In genomic region chr15:102026430-102026829, GRCm38 (mm10) we compare ENCODE assay signal across 12 mouse cellular contexts. TPM values are rescaled to one million over a fixed set of nuclear protein-coding genes. Genes with fewer than 3 reads are reported as not detected.
DNase-seq lines count a peak whose midpoint lies in the region; ATAC-seq lines count a peak whose summit lies in the region.
"Had no signal": no experiment of that assay in that cellular context is flagged by ENCODE, and none has a peak within 500 bp of the region (broad histone marks: within the 10 kb centered on the region; RNA-seq: fewer than 3 reads in every experiment).

No protein-coding gene starts in this region.

- H3K4me2 ChIP-seq in intestine, embryonic 14.5 days (ENCODE audit: low read length): peak overlapping the region; percentile 18; the same call in 1 of the 2 replicates
- no peak overlapping the region for H3K4me2 ChIP-seq in intestine, embryonic 16.5 days (ENCODE audit: low read depth, low read length)
- peak overlapping the region; percentile 36; the same call in 1 of the 2 replicates for H3K4me2 ChIP-seq in neural tube, embryonic 12.5 days (replicated peaks)
- no peak overlapping the region for H3K4me2 ChIP-seq in neural tube, embryonic 15.5 days

- H3K27ac ChIP-seq in intestine, embryonic 14.5 days (ENCODE audit: low read depth): no peak overlapping the region
- H3K27ac ChIP-seq in intestine, embryonic 16.5 days (ENCODE audit: low read length): no peak overlapping the region
- H3K27ac ChIP-seq in neural tube, embryonic 12.5 days: no peak overlapping the region
- no peak overlapping the region for H3K27ac ChIP-seq in neural tube, embryonic 15.5 days (replicated peaks)
- H3K27ac ChIP-seq: embryonic facial prominence, embryonic 15.5 days; left cerebral cortex, adult 2 months had no signal

- 13% methylated on average over 12 of the region's 12 CpGs for WGBS in intestine, embryonic 14.5 days
- 24% methylated on average over 12 of the region's 12 CpGs for WGBS in intestine, embryonic 16.5 days
- WGBS in neural tube, embryonic 12.5 days: 12% methylated on average over 12 of the region's 12 CpGs
- WGBS in neural tube, embryonic 15.5 days: 13% methylated on average over 12 of the region's 12 CpGs

- peaks cover 28% of the 10 kb centered on the region for H3K4me1 ChIP-seq in intestine, embryonic 14.5 days (replicated peaks; ENCODE audit: control insufficient read depth, insufficient read depth, low read length)
- H3K4me1 ChIP-seq in intestine, embryonic 16.5 days (ENCODE audit: control insufficient read depth, insufficient read depth, low read length): peaks cover 23% of the 10 kb centered on the region
- H3K4me1 ChIP-seq in neural tube, embryonic 12.5 days: peaks cover 18% of the 10 kb centered on the region
- peaks cover 20% of the 10 kb centered on the region for H3K4me1 ChIP-seq in neural tube, embryonic 15.5 days

- no peak overlapping the region for H3K4me3 ChIP-seq in intestine, embryonic 14.5 days (ENCODE audit: low read depth, low read length)
- no peak overlapping the region for H3K4me3 ChIP-seq in intestine, embryonic 16.5 days (ENCODE audit: low read length)
- H3K4me3 ChIP-seq in neural tube, embryonic 12.5 days: no peak overlapping the region
- no peak overlapping the region for H3K4me3 ChIP-seq in neural tube, embryonic 15.5 days (replicated peaks)
- H3K4me3 ChIP-seq: embryonic facial prominence, embryonic 15.5 days; left cerebral cortex, adult 2 months had no signal

- no peaks in the 10 kb centered on the region for H3K36me3 ChIP-seq in intestine, embryonic 14.5 days (ENCODE audit: control insufficient read depth, insufficient read depth, low read length)
- no peaks in the 10 kb centered on the region for H3K36me3 ChIP-seq in intestine, embryonic 16.5 days (ENCODE audit: control insufficient read depth, insufficient read depth, low read length)
- H3K36me3 ChIP-seq in neural tube, embryonic 12.5 days: no peaks in the 10 kb centered on the region
- no peaks in the 10 kb centered on the region for H3K36me3 ChIP-seq in neural tube, embryonic 15.5 days
- H3K36me3 ChIP-seq: embryonic facial prominence, embryonic 15.5 days had no signal

- DNase-seq in intestine, embryonic 14.5 days (ENCODE audit: low spot score): no peak
- DNase-seq in liver: peak; percentile 68
- no peak for DNase-seq in gastrocnemius, postnatal 25 days
- no peak for DNase-seq in right cerebral cortex, postnatal 10 days (ENCODE audit: low spot score in 2 of 2)
- DNase-seq: thymus, postnatal 4 days had no signal

- no peak overlapping the region for H3K9ac ChIP-seq in intestine, embryonic 14.5 days (ENCODE audit: low read length)
- no peak overlapping the region for H3K9ac ChIP-seq in intestine, embryonic 16.5 days (ENCODE audit: low read depth, low read length)
- H3K9ac ChIP-seq in neural tube, embryonic 12.5 days: no peak overlapping the region
- H3K9ac ChIP-seq in neural tube, embryonic 15.5 days (replicated peaks): no peak overlapping the region
- H3K9ac ChIP-seq: embryonic facial prominence, embryonic 15.5 days had no signal

- ATAC-seq in intestine, embryonic 14.5 days (replicated peaks; ENCODE audit: low FRiP score, low TSS enrichment, low read depth): no peak
- no peak for ATAC-seq in intestine, embryonic 16.5 days
- no peak for ATAC-seq in neural tube, embryonic 12.5 days (ENCODE audit: low FRiP score, low read depth)
- ATAC-seq in neural tube, embryonic 15.5 days (ENCODE audit: low FRiP score): no peak
- ATAC-seq: activated CD4-positive, CD25-positive, alpha-beta regulatory T cell, adult 4 months had no signal

- H3K27me3 ChIP-seq in intestine, embryonic 14.5 days (replicated peaks; ENCODE audit: control insufficient read depth, insufficient read depth, low read length): no peaks in the 10 kb centered on the region
- H3K27me3 ChIP-seq in intestine, embryonic 16.5 days (replicated peaks; ENCODE audit: control insufficient read depth, insufficient read depth, low read length): no peaks in the 10 kb centered on the region
- H3K27me3 ChIP-seq in neural tube, embryonic 12.5 days (replicated peaks): peaks cover 45% of the 10 kb centered on the region
- H3K27me3 ChIP-seq in neural tube, embryonic 15.5 days (replicated peaks): peaks cover 53% of the 10 kb centered on the region

- H3K9me3 ChIP-seq in intestine, embryonic 14.5 days (ENCODE audit: control insufficient read depth, low read length): no peaks in the 10 kb centered on the region
- H3K9me3 ChIP-seq in intestine, embryonic 16.5 days (ENCODE audit: control insufficient read depth, low read length): no peaks in the 10 kb centered on the region
- H3K9me3 ChIP-seq in neural tube, embryonic 12.5 days: no peaks in the 10 kb centered on the region
- H3K9me3 ChIP-seq in neural tube, embryonic 15.5 days (replicated peaks): no peaks in the 10 kb centered on the region
- H3K9me3 ChIP-seq: embryonic facial prominence, embryonic 15.5 days had no signal

RNA-seq across cellular contexts. Expression of gene Krt18, which starts 1.6 kb away (rescaled TPM):
- 184 and 210 TPM in 2 replicates for polyA plus RNA-seq in intestine, embryonic 14.5 days (2014; fragmentation: Nextera tagmentation; extraction: Ambion mirVana)
- 353 and 370 TPM in 2 replicates for polyA plus RNA-seq in intestine, embryonic 16.5 days (2015; fragmentation: Nextera tagmentation; extraction: Ambion mirVana)
- 4.1 and 4.2 TPM in 2 replicates for polyA plus RNA-seq in neural tube, embryonic 12.5 days (2016; fragmentation: Nextera tagmentation; extraction: Ambion mirVana)
- 1.9 and 300 TPM in 2 replicates for polyA plus RNA-seq in neural tube, embryonic 15.5 days (2015; fragmentation: Nextera tagmentation; extraction: Ambion mirVana)
- total RNA-seq in gastrocnemius, postnatal 25 days (2021): under 1 TPM; 0.18 to 0.29 TPM
- polyA plus RNA-seq: activated CD4-positive, CD25-positive, alpha-beta regulatory T cell, adult 4 months had no signal

RNA-seq across cellular contexts. Expression of gene Krt8, which starts 22.1 kb away (rescaled TPM):
- 381 and 486 TPM in 2 replicates for polyA plus RNA-seq in intestine, embryonic 14.5 days (2014; fragmentation: Nextera tagmentation; extraction: Ambion mirVana)
- 1,017 and 1,065 TPM in 2 replicates for polyA plus RNA-seq in intestine, embryonic 16.5 days (2015; fragmentation: Nextera tagmentation; extraction: Ambion mirVana)
- polyA plus RNA-seq in neural tube, embryonic 12.5 days (2016; fragmentation: Nextera tagmentation; extraction: Ambion mirVana): 5.4 and 6.8 TPM in 2 replicates
- polyA plus RNA-seq in neural tube, embryonic 15.5 days (2015; fragmentation: Nextera tagmentation; extraction: Ambion mirVana): 2.2 and 297 TPM in 2 replicates
- total RNA-seq in gastrocnemius, postnatal 25 days (2021): under 1 TPM; 0.13 to 0.19 TPM
- total RNA-seq: neutrophil, adult 5-6 weeks had no signal
- polyA plus RNA-seq: activated CD4-positive, CD25-positive, alpha-beta regulatory T cell, adult 4 months had no signal

RNA-seq across cellular contexts. Expression of gene Eif4b, which starts 47.1 kb away (rescaled TPM):
- polyA plus RNA-seq in intestine, embryonic 14.5 days (2014; fragmentation: Nextera tagmentation; extraction: Ambion mirVana): 141 and 152 TPM in 2 replicates
- polyA plus RNA-seq in intestine, embryonic 16.5 days (2015; fragmentation: Nextera tagmentation; extraction: Ambion mirVana): 112 and 117 TPM in 2 replicates
- polyA plus RNA-seq in neural tube, embryonic 12.5 days (2016; fragmentation: Nextera tagmentation; extraction: Ambion mirVana): 89.2 and 92.3 TPM in 2 replicates
- 72.6 and 87.1 TPM in 2 replicates for polyA plus RNA-seq in neural tube, embryonic 15.5 days (2015; fragmentation: Nextera tagmentation; extraction: Ambion mirVana)
- total RNA-seq in gastrocnemius, postnatal 25 days (2021): 100 to 1,000 TPM; 141 to 145 TPM

Comparison
In these comparisons a context has a peak if more than half of its experiments do, and no peak if none do; other contexts are left out.
1. H3K4me2 ChIP-seq: peak in intestine, embryonic 14.5 days (single experiment) and neural tube, embryonic 12.5 days (single experiment); none in intestine, embryonic 16.5 days (single experiment) and neural tube, embryonic 15.5 days (single experiment).